Mouse (Mus musculus): Measurements from ENCODE around the gene Slfn1. TPM values are rescaled to one million over a fixed set of nuclear protein-coding genes. Genes with fewer than 3 reads are reported as not detected.

The Slfn1 gene
- total RNA-seq (2012; rRNA removed) (not detected in 2 replicates), polyA plus RNA-seq (2012; ENCODE audit: insufficient read depth in 1 of 2, insufficient read length in 2 of 2, low read depth in 1 of 2, low replicate concordance in 2 of 2, missing spikeins in 1 of 2) (not detected)

DNA sequence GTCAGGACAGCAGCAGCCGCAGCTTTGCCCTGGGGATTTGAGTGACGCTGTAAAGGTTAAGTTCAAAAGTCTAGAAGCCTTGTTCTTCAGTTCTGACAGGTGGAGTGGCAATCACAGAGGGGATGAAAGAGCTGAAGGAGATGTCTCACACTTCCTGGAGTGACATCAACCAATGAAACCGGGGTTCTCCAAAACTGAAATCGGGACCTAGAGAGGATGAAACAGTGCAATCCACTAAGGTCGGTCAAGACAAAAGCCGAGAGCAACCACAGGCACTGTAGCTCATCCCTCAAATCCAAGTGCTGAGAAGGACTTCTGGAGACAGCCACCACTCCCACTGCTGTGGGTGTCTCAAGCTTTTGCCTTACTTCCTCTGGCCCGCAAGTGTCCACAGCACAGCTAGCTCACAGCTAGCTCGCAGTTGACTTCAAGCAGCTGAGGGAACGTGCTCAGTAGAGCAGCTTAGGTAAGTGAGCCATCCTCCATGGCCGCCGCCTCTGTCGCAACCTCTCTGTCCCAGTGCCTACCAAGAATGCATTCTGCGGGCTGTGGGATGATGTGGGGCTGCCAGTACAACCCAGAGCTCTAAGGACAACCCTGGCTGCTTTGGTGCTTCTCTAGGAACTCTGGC, at the start of gene Slfn1:
Slfn1 (plus strand) TSS at position 253 of the 631 bp plus-strand sequence.
- no peak for DNase-seq (ENCODE audit: low read depth, low spot score)
- H3K27ac ChIP-seq (ENCODE audit: control insufficient read depth, low read depth, low read length) = no peak within 1 kb of the TSS
- no peak within 1 kb of the TSS for H3K9ac ChIP-seq (ENCODE audit: control insufficient read depth, low read depth, low read length, poor library complexity, severe bottlenecking)
- no peaks in the 10 kb centered on the region for H3K36me3 ChIP-seq (ENCODE audit: control insufficient read depth in 1 of 2, insufficient read depth in 2 of 2, low read length in 2 of 2)
- H3K27me3 ChIP-seq (ENCODE audit: control insufficient read depth in 1 of 2, insufficient read depth in 2 of 2, low read length in 2 of 2) = peaks cover 20 to 35% of the 10 kb centered on the region in 2 experiments
- H3K9me3 ChIP-seq (replicated peaks; ENCODE audit: insufficient read depth, low read length) = no peaks in the 10 kb centered on the region
- TF ChIP-seq HCFC1 (IDR thresholded peaks at IDR 0.05; ENCODE audit: low read depth, low read length) (no peak), SIN3A (IDR thresholded peaks at IDR 0.05; ENCODE audit: low read length) (no peak), MYB (IDR thresholded peaks at IDR 0.05; ENCODE audit: low read depth, low read length) (no peak), CHD2 (IDR thresholded peaks at IDR 0.05; ENCODE audit: low read length) (no peak), GABPA (IDR thresholded peaks at IDR 0.05; ENCODE audit: low read depth, low read length) (no peak), MAFK (IDR thresholded peaks at IDR 0.05; ENCODE audit: borderline replicate concordance, low read depth, low read length) (no peak), ZNF384 (IDR thresholded peaks at IDR 0.05; ENCODE audit: low read depth, low read length) (no peak), ZKSCAN1 (IDR thresholded peaks at IDR 0.05; ENCODE audit: low read depth, low read length) (no peak), TBP (IDR thresholded peaks at IDR 0.05; ENCODE audit: low read depth, low read length) (no peak), SMC3 (IDR thresholded peaks at IDR 0.05; ENCODE audit: low read depth, low read length) (no peak), ETS1 (IDR thresholded peaks at IDR 0.05; ENCODE audit: low read depth, low read length) (no peak), JUND (IDR thresholded peaks at IDR 0.05; ENCODE audit: low read depth, low read length) (no peak), ELF1 (IDR thresholded peaks at IDR 0.05; ENCODE audit: low read depth, low read length) (no peak), RAD21 (IDR thresholded peaks at IDR 0.05; ENCODE audit: low read depth, low read length) (no peak), MYC (IDR thresholded peaks at IDR 0.05; ENCODE audit: low read depth, low read length) (no peak), POLR2AphosphoS5 (IDR thresholded peaks at IDR 0.05; ENCODE audit: borderline replicate concordance, low read depth, low read length) (no peak), RCOR1 (IDR thresholded peaks at IDR 0.05; ENCODE audit: low read depth, low read length) (no peak), TCF12 (IDR thresholded peaks at IDR 0.05; ENCODE audit: low read depth, low read length) (no peak)
- H3K4me3 ChIP-seq (ENCODE audit: control insufficient read depth in 1 of 2, insufficient read depth in 1 of 2, low read depth in 2 of 2, low read length in 2 of 2) = no peak within 1 kb of the TSS
- H3K4me1 ChIP-seq (ENCODE audit: control insufficient read depth in 1 of 2, insufficient read depth in 2 of 2, low read length in 2 of 2) = no peaks in the 10 kb centered on the region
- H3K79me2 ChIP-seq (ENCODE audit: control insufficient read depth, insufficient read depth, low read length, poor library complexity) = no peaks in the 10 kb centered on the region

DNA sequence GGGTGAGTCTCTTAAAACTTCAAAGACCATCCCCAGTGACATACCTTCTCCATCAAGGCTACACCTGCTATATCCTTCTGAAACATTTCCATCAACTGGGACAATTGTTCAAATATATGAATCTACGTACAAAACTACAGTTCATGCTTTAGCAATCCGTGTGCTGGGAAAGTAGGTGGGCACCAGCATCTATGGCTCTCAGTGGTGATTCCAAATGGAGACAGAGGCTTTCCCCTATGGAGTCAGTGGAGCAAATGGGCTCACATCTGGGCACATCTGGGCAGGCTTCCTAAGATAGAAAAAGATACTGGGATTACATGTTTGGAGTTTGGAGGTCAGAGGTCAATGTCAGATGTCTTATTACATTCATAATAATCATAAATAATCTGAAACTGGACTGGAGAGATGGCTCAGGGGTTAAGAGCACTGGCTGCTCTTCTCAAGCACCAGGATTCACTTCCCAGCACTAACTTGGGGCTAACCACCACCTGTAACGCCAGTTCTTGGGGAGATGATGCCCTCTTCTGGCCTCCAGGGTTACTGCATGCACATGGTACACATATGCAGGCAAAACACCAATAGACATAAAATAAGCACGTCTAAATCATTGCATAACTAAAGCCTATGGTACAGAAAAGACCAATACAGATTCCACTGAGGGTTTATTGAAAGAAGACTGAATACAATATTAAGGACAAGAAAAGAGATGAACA, 48.5 kb upstream of the Slfn1 start:
- Histone ChIP-seq H3K36me3 (ENCODE audit: control insufficient read depth in 1 of 2, insufficient read depth in 2 of 2, low read length in 2 of 2) (peaks cover 0 to 9% of the 10 kb centered on the region in 2 experiments; a peak in 2 of 4 replicates), H3K27ac (ENCODE audit: control insufficient read depth, low read depth, low read length) (no peak overlapping the region), H3K9ac (ENCODE audit: control insufficient read depth, low read depth, low read length, poor library complexity, severe bottlenecking) (no peak overlapping the region), H3K4me3 (ENCODE audit: control insufficient read depth in 1 of 2, insufficient read depth in 1 of 2, low read depth in 2 of 2, low read length in 2 of 2) (no peak overlapping the region), H3K9me3 (replicated peaks; ENCODE audit: insufficient read depth, low read length) (no peaks in the 10 kb centered on the region), H3K27me3 (ENCODE audit: control insufficient read depth in 1 of 2, insufficient read depth in 2 of 2, low read length in 2 of 2) (no peaks in the 10 kb centered on the region), H3K79me2 (ENCODE audit: control insufficient read depth, insufficient read depth, low read length, poor library complexity) (peaks cover 3% of the 10 kb centered on the region), H3K4me1 (ENCODE audit: control insufficient read depth in 1 of 2, insufficient read depth in 2 of 2, low read length in 2 of 2) (peaks cover 6 to 14% of the 10 kb centered on the region in 2 experiments)
- TF ChIP-seq EP300 (IDR thresholded peaks at IDR 0.05; ENCODE audit: low read depth in 1 of 2, low read length in 2 of 2) = no peak
- peak; percentile 67 for TF ChIP-seq RAD21 (IDR thresholded peaks at IDR 0.05; ENCODE audit: low read depth, low read length)
- TF ChIP-seq CTCF (IDR thresholded peaks at IDR 0.05 in 2 of 3, conservative IDR thresholded peaks at IDR 0.05 in 1 of 3; ENCODE audit: control insufficient read depth in 1 of 3, insufficient read depth in 1 of 3, low read depth in 2 of 3, low read length in 3 of 3, poor library complexity in 1 of 3, severe bottlenecking in 1 of 3) = peak; percentile 64 to 75 (median 70)
- TF ChIP-seq SMC3 (IDR thresholded peaks at IDR 0.05; ENCODE audit: low read depth, low read length) = peak; percentile 66
- TF ChIP-seq ZC3H11A (IDR thresholded peaks at IDR 0.05; ENCODE audit: low read depth, low read length) = peak; percentile 53
- TF ChIP-seq NRF1 (IDR thresholded peaks at IDR 0.05; ENCODE audit: insufficient read depth, low read depth, low read length, poor library complexity, severe bottlenecking) = no peak
- peak; percentile 68 for DNase-seq (ENCODE audit: low read depth, low spot score)

Data from MEL (cell line).